10 mouse cellular contexts compared by ENCODE assay signal in the genomic region with DNA sequence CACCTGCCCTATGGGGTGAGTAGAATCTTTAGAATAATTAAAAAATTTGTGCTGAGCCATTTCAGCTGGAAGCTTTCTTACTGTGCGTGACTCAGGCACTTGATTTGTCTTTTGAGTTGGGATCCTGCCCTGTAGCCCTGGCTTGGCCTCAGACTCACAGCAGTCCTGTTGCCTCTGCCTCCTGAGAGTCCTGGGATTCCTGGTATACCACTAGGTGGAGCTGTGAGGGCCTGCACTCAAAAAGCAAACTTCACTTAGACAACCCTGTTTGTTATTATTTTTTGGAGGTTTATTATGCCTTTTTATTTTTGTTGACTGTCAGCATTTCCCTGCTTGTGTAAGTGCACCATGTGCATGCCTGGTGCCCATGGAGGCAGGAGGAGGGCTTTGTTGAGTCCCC. TPM values are rescaled to one million over a fixed set of nuclear protein-coding genes. Genes with fewer than 3 reads are reported as not detected.
A peak's percentile ranks its signal among the peaks of the same experiment; 100 is the strongest.
DNase-seq lines count a peak whose midpoint lies in the region; TF ChIP-seq lines count a peak whose summit lies in the region.
"Had no signal": no experiment of that assay in that cellular context is flagged by ENCODE, and none has a peak within 500 bp of the region (broad histone marks: within the 10 kb centered on the region; RNA-seq: fewer than 3 reads in every experiment).

No protein-coding gene starts in this region.

- peak; percentile 52 to 81 for DNase-seq in adrenal gland, adult (ENCODE audit: inconsistent age in 2 of 2, low spot score in 1 of 2)
- DNase-seq in adrenal gland, adult 8-10 months = no peak
- DNase-seq in layer of hippocampus, adult 2 months (ENCODE audit: low spot score in 2 of 2) = peak in 1 of 2 experiments; percentile 47
- DNase-seq in layer of hippocampus, adult 11-12 months (ENCODE audit: low spot score) = no peak
- peak; percentile 49 for DNase-seq in lung, postnatal 10 days
- no peak for DNase-seq in right cerebral cortex, postnatal 14 days
- no peak for DNase-seq in left cerebral cortex, adult 9 months (ENCODE audit: low spot score in 2 of 2)

- H3K4me1 ChIP-seq in bone marrow, adult 2 months (ENCODE audit: control insufficient read depth, insufficient read depth, low read length) = no peaks in the 10 kb centered on the region
- H3K4me1 ChIP-seq: heart, embryonic 13.5 days had no signal

- no peak overlapping the region for H3K4me3 ChIP-seq in layer of hippocampus, adult 2 months
- no peak overlapping the region for H3K4me3 ChIP-seq in bone marrow, adult 2 months (replicated peaks; ENCODE audit: control insufficient read depth, low read depth, low read length)
- H3K4me3 ChIP-seq: heart, embryonic 13.5 days; megakaryocyte, embryonic 14.5 days had no signal

- 90% methylated on average over 1 of the region's 1 CpGs for WGBS in bone marrow, adult 2 months

- H3K27ac ChIP-seq in layer of hippocampus, adult 2 months = no peak overlapping the region
- no peak overlapping the region for H3K27ac ChIP-seq in bone marrow, adult 2 months (ENCODE audit: control insufficient read depth, insufficient read depth, low read depth, low read length, poor library complexity)
- H3K27ac ChIP-seq: heart, embryonic 13.5 days had no signal

- TF ChIP-seq POLR2A in bone marrow, adult 2 months (IDR thresholded peaks at IDR 0.05; ENCODE audit: borderline replicate concordance, control insufficient read depth, low read depth, low read length) = no peak

- peak; percentile 82 for TF ChIP-seq CTCF in layer of hippocampus, adult 2 months (conservative IDR thresholded peaks at IDR 0.05)
- TF ChIP-seq CTCF in bone marrow, adult 2 months (IDR thresholded peaks at IDR 0.05; ENCODE audit: control insufficient read depth, insufficient read depth, low read length) = peak; percentile 56; the same call in 1 of the 2 replicates

RNA-seq across cellular contexts. Expression of a gene that starts 11.9 kb away (rescaled TPM):
- 10 to 100 TPM; 34.0 to 36.4 (median 35.7) TPM for total RNA-seq in adrenal gland, adult 8-10 months (2022)
- total RNA-seq in layer of hippocampus, adult 2 months (2021) = 10 to 100 TPM; 16.2 to 17.7 TPM
- polyA plus RNA-seq in bone marrow, adult 2 months (2011; ENCODE audit: insufficient read depth, insufficient read length, low replicate concordance, missing spikeins) = 7.0 and 11.7 TPM in 2 replicates

RNA-seq across cellular contexts. Expression of a gene that starts 12.0 kb away (rescaled TPM):
- total RNA-seq in adrenal gland, adult 8-10 months (2022) = 100 to 1,000 TPM; 101 to 115 (median 106) TPM
- 10 to 100 TPM; 76.5 to 81.9 TPM for total RNA-seq in layer of hippocampus, adult 2 months (2021)
- polyA plus RNA-seq in bone marrow, adult 2 months (2011; ENCODE audit: insufficient read depth, insufficient read length, low replicate concordance, missing spikeins) = 42.3 and 56.9 TPM in 2 replicates

RNA-seq across cellular contexts. Expression of a gene that starts 50.4 kb away (rescaled TPM):
- total RNA-seq in adrenal gland, adult 8-10 months (2022) = 10 to 100 TPM; 69.6 to 86.9 (median 75.6) TPM
- total RNA-seq in layer of hippocampus, adult 2 months (2021) = 10 to 100 TPM; 39.7 to 41.4 TPM
- polyA plus RNA-seq in bone marrow, adult 2 months (2011; ENCODE audit: insufficient read depth, insufficient read length, low replicate concordance, missing spikeins) = 15.0 and 25.2 TPM in 2 replicates

Comparison
In these comparisons a context has a peak if more than half of its experiments do, and no peak if none do; other contexts are left out.
1. DNase-seq: peak in adrenal gland, adult (2 of 2) and lung, postnatal 10 days (single experiment); none in adrenal gland, adult 8-10 months (single experiment), layer of hippocampus, adult 11-12 months (single experiment), right cerebral cortex, postnatal 14 days (single experiment) and left cerebral cortex, adult 9 months (0 of 2).